Mouse (Mus musculus): Measurements from ENCODE around the gene Gm9767.

- TF ChIP-seq CTCF (IDR thresholded peaks at IDR 0.05) (no peak), POLR2A (IDR thresholded peaks at IDR 0.05; ENCODE audit: insufficient read depth, low read depth, low read length) (no peak)
Observed at GRCm38 (mm10) chr10:26103330-26103982, 25.4 kb downstream of the Gm9767 start.

Data from heart, adult 2 months (tissue).